Mouse (Mus musculus): ENCODE data around the gene Dll4. TPM values are rescaled to one million over a fixed set of nuclear protein-coding genes. Genes with fewer than 3 reads are reported as not detected.

Dll4 gene
- polyA plus RNA-seq, 1 experiment = 4.1 TPM

DNA sequence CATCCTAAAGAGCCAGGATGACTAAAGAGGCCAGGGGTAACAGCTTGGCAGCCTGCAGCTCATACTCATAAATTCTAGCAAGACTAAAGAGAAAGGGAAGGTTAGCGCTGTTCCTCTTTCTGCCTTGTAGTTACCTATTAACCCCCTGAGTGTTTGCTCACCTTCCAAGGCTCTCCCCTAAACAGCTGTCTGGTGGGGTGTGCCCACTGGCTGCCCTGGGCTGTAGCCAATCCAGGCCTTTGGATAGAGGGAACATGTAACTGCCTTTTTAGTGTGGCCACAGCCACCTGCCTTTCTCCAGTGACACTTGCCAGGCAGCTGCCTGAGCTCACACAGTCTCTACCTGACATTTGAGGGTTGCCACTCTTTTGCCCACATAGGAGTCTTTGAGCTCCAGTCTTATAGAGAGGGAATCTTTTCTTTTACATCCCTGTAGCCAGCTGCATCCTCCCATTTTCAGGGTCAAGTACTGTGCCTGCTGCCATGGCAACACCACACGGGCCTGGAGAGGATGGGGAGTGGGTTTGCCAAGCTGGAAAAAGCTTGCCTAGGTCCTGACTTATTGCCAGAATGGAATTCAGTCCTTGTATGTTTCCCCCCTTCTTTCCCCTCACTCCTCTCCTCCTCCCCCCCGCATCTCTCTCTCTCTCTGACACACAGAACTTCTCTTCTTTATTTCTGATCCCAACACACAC, 3.7 kb downstream of the Dll4 start:
- H3K27me3 ChIP-seq (ENCODE audit: control insufficient read depth, insufficient read depth, low read length) = no peaks in the 10 kb centered on the region
- peaks cover 16% of the 10 kb centered on the region for H3K4me1 ChIP-seq (ENCODE audit: control insufficient read depth, insufficient read depth, low read length)
- 73% methylated on average over 3 of the region's 3 CpGs for WGBS

DNA sequence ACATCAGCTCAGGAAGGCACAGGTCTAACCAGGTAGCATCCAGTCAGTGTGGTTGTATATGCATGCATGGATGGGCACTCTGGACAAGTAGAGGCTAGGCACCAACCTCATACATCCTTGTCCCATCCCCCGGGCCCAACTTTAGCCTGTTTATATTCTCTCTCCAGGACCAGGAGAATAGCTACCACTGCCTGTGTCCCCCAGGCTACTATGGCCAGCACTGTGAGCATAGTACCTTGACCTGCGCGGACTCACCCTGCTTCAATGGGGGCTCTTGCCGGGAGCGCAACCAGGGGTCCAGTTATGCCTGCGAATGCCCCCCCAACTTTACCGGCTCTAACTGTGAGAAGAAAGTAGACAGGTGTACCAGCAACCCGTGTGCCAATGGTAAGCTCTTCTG, 5.2 kb downstream of the Dll4 start:
- peaks cover 10% of the 10 kb centered on the region; the same call in 1 of the 2 replicates for H3K4me1 ChIP-seq (ENCODE audit: control insufficient read depth, insufficient read depth, low read length)
- WGBS = 93% methylated on average over 8 of the region's 8 CpGs
- DNase-seq = no peak
- H3K27ac ChIP-seq (ENCODE audit: insufficient read depth, low read length) = no peak overlapping the region
- no peak overlapping the region for H3K4me3 ChIP-seq (replicated peaks; ENCODE audit: insufficient read depth, low read depth, low read length)
- H3K27me3 ChIP-seq (ENCODE audit: control insufficient read depth, insufficient read depth, low read length) = no peaks in the 10 kb centered on the region
- no peak for TF ChIP-seq CTCF (IDR thresholded peaks at IDR 0.05; ENCODE audit: borderline replicate concordance, insufficient read depth, low read depth, low read length)
- no peak for TF ChIP-seq POLR2A (IDR thresholded peaks at IDR 0.05; ENCODE audit: borderline replicate concordance, insufficient read depth, low read length)

More for the DNA sequence above, 3.7 kb downstream of the Dll4 start:
- TF ChIP-seq POLR2A (IDR thresholded peaks at IDR 0.05; ENCODE audit: borderline replicate concordance, insufficient read depth, low read length) (no peak), CTCF (IDR thresholded peaks at IDR 0.05; ENCODE audit: borderline replicate concordance, insufficient read depth, low read depth, low read length) (no peak)
- Histone ChIP-seq H3K27ac (ENCODE audit: insufficient read depth, low read length) (no peak overlapping the region), H3K4me3 (replicated peaks; ENCODE audit: insufficient read depth, low read depth, low read length) (no peak overlapping the region)
- no peak for DNase-seq

DNA sequence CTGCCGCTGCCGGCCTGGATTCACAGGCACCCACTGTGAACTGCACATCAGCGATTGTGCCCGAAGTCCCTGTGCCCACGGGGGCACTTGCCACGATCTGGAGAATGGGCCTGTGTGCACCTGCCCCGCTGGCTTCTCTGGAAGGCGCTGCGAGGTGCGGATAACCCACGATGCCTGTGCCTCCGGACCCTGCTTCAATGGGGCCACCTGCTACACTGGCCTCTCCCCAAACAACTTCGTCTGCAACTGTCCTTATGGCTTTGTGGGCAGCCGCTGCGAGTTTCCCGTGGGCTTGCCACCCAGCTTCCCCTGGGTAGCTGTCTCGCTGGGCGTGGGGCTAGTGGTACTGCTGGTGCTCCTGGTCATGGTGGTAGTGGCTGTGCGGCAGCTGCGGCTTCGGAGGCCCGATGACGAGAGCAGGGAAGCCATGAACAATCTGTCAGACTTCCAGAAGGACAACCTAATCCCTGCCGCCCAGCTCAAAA, 6.6 kb downstream of the Dll4 start:
- no peaks in the 10 kb centered on the region for H3K27me3 ChIP-seq (ENCODE audit: control insufficient read depth, insufficient read depth, low read length)
- TF ChIP-seq POLR2A (IDR thresholded peaks at IDR 0.05; ENCODE audit: borderline replicate concordance, insufficient read depth, low read length) (no peak), CTCF (IDR thresholded peaks at IDR 0.05; ENCODE audit: borderline replicate concordance, insufficient read depth, low read depth, low read length) (no peak)
- 47% methylated on average over 24 of the region's 24 CpGs for WGBS

DNA sequence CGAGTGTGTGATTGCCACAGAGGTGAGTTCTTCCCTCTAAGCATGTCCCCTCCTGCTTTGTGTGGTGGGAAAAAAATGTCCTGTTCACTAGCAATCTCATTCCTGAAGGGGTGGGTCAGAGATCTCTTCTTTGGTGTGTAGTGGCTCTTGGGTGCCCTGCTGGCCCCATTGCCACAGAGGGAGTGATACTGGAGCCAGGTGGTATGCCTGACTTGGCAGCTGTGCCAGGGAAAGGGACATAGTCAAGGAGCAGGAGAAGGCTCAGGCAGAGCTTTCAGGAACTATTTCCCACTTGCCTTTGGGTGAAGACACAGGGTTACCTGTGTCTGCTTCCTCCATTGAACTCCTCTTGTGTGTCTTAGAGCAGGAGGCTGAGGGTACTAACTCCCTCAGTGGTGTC, 8.6 kb downstream of the Dll4 start:
- Histone ChIP-seq H3K27ac (ENCODE audit: insufficient read depth, low read length) (no peak overlapping the region), H3K27me3 (ENCODE audit: control insufficient read depth, insufficient read depth, low read length) (no peaks in the 10 kb centered on the region), H3K4me1 (ENCODE audit: control insufficient read depth, insufficient read depth, low read length) (peaks cover 13% of the 10 kb centered on the region), H3K4me3 (replicated peaks; ENCODE audit: insufficient read depth, low read depth, low read length) (no peak overlapping the region)
- no peak for TF ChIP-seq POLR2A (IDR thresholded peaks at IDR 0.05; ENCODE audit: borderline replicate concordance, insufficient read depth, low read length)
- no peak for TF ChIP-seq CTCF (IDR thresholded peaks at IDR 0.05; ENCODE audit: borderline replicate concordance, insufficient read depth, low read depth, low read length)
- 71% methylated on average over 1 of the region's 1 CpGs for WGBS
- DNase-seq = no peak

More for the DNA sequence above, 6.6 kb downstream of the Dll4 start:
- Histone ChIP-seq H3K4me1 (ENCODE audit: control insufficient read depth, insufficient read depth, low read length) (peaks cover 19% of the 10 kb centered on the region), H3K27ac (ENCODE audit: insufficient read depth, low read length) (no peak overlapping the region), H3K4me3 (replicated peaks; ENCODE audit: insufficient read depth, low read depth, low read length) (no peak overlapping the region)
- DNase-seq = no peak

DNA sequence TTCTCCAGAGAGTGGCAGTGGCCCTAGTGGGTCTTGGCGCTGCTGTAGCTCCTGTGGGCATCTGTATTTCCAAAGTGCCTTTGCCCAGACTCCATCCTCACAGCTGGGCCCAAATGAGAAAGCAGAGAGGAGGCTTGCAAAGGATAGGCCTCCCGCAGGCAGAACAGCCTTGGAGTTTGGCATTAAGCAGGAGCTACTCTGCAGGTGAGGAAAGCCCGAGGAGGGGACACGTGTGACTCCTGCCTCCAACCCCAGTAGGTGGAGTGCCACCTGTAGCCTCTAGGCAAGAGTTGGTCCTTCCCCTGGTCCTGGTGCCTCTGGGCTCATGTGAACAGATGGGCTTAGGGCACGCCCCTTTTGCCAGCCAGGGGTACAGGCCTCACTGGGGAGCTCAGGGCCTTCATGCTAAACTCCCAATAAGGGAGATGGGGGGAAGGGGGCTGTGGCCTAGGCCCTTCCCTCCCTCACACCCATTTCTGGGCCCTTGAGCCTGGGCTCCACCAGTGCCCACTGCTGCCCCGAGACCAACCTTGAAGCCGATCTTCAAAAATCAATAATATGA, 9.5 kb downstream of the Dll4 start:
- Histone ChIP-seq H3K27ac (ENCODE audit: insufficient read depth, low read length) (no peak overlapping the region), H3K27me3 (ENCODE audit: control insufficient read depth, insufficient read depth, low read length) (no peaks in the 10 kb centered on the region), H3K4me3 (replicated peaks; ENCODE audit: insufficient read depth, low read depth, low read length) (no peak overlapping the region), H3K4me1 (ENCODE audit: control insufficient read depth, insufficient read depth, low read length) (peaks cover 13% of the 10 kb centered on the region)
- no peak for DNase-seq
- 79% methylated on average over 7 of the region's 7 CpGs for WGBS
- no peak for TF ChIP-seq CTCF (IDR thresholded peaks at IDR 0.05; ENCODE audit: borderline replicate concordance, insufficient read depth, low read depth, low read length)
- TF ChIP-seq POLR2A (IDR thresholded peaks at IDR 0.05; ENCODE audit: borderline replicate concordance, insufficient read depth, low read length) = no peak

DNA sequence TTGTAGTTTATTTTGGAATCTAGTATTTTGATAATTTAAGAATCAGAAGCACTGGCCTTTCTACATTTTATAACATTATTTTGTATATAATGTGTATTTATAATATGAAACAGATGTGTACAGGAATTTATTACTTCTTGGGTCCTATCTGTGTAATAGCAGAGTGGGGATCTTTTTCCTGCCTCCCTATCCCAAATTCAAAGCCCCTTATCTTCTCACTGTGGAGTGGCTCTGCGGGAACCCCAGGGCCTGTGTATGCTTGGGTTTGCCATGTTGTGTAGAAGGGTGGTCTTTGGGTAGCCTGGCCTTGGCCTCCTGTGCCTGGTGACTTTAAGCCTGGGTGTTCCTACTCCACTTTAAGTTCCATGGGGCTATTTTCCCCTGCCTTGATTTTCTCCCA, 10.0 kb downstream of the Dll4 start:
- H3K27ac ChIP-seq (ENCODE audit: insufficient read depth, low read length) = no peak overlapping the region
- DNase-seq = no peak
- H3K4me1 ChIP-seq (ENCODE audit: control insufficient read depth, insufficient read depth, low read length) = peaks cover 13% of the 10 kb centered on the region
- H3K27me3 ChIP-seq (ENCODE audit: control insufficient read depth, insufficient read depth, low read length) = no peaks in the 10 kb centered on the region
- no peak overlapping the region for H3K4me3 ChIP-seq (replicated peaks; ENCODE audit: insufficient read depth, low read depth, low read length)
- 93% methylated on average over 1 of the region's 1 CpGs for WGBS
- TF ChIP-seq POLR2A (IDR thresholded peaks at IDR 0.05; ENCODE audit: borderline replicate concordance, insufficient read depth, low read length) = no peak
- no peak for TF ChIP-seq CTCF (IDR thresholded peaks at IDR 0.05; ENCODE audit: borderline replicate concordance, insufficient read depth, low read depth, low read length)

DNA sequence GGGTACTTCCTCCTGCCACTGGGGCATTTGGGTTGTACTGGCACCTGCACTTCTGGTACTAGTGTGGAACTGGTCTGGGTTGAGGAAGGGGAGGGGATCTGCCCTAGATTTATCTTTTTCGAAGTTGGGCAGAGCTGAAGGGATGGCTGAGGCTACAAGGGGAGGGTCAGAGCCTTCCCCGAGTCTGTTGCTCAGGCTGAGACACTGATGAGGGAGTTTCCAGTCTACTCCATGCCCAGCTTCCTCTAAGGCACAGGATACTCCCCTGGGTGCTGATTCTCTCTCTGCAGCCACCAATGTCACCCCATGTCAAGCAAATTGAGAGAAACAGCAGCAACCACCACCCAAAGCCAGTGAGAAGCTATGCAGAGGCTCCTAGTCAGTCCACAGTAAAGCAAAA, 10.4 kb downstream of the Dll4 start:
- DNase-seq = no peak
- no peaks in the 10 kb centered on the region for H3K27me3 ChIP-seq (ENCODE audit: control insufficient read depth, insufficient read depth, low read length)
- no peak overlapping the region for H3K4me3 ChIP-seq (replicated peaks; ENCODE audit: insufficient read depth, low read depth, low read length)
- 76% methylated on average over 2 of the region's 2 CpGs for WGBS
- H3K27ac ChIP-seq (ENCODE audit: insufficient read depth, low read length) = no peak overlapping the region
- peaks cover 13% of the 10 kb centered on the region for H3K4me1 ChIP-seq (ENCODE audit: control insufficient read depth, insufficient read depth, low read length)
- TF ChIP-seq CTCF (IDR thresholded peaks at IDR 0.05; ENCODE audit: borderline replicate concordance, insufficient read depth, low read depth, low read length) (no peak), POLR2A (IDR thresholded peaks at IDR 0.05; ENCODE audit: borderline replicate concordance, insufficient read depth, low read length) (no peak)

DNA sequence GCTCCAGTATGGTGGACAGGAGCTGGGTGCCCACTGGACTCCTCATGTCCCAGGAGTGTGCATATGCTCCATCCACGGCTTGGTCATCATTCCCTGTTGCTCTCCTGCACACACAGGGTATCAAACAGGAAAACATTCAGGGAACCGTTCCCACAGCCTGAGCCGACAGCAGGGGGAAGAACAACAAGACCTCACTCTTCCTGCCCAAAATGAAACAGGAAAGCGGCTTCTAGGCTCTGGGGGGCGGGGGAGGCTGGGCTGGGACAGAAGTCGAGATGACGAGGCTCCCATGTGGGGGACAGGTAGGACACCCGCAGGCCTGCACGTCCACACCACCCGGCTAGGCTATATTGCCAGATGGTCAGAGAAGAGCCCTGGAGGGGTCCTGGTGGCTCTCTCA, 10.9 kb downstream of the Dll4 start:
- Histone ChIP-seq H3K27ac (ENCODE audit: insufficient read depth, low read length) (no peak overlapping the region), H3K4me1 (ENCODE audit: control insufficient read depth, insufficient read depth, low read length) (peaks cover 13% of the 10 kb centered on the region), H3K27me3 (ENCODE audit: control insufficient read depth, insufficient read depth, low read length) (no peaks in the 10 kb centered on the region), H3K4me3 (replicated peaks; ENCODE audit: insufficient read depth, low read depth, low read length) (no peak overlapping the region)
- WGBS = 17% methylated on average over 10 of the region's 10 CpGs
- no peak for DNase-seq
- TF ChIP-seq CTCF (IDR thresholded peaks at IDR 0.05; ENCODE audit: borderline replicate concordance, insufficient read depth, low read depth, low read length) (no peak), POLR2A (IDR thresholded peaks at IDR 0.05; ENCODE audit: borderline replicate concordance, insufficient read depth, low read length) (no peak)
